Mouse (Mus musculus) liver, postnatal 0 days (tissue): ENCODE results near the gene Wbp11.

Experiments
- CTCF ChIP-seq: sonication (generic); IDR thresholded peaks from 2 replicates; pipeline ENCODE4 v1.5.1; 2016; ENCODE audit warnings: antibody characterized with exemption, low read depth
- EP300 ChIP-seq: IDR thresholded peaks from 2 replicates; pipeline ENCODE4 v1.6.1; 2016; ENCODE audit warnings: antibody characterized with exemption, low read depth, mild to moderate bottlenecking

- TF ChIP-seq CTCF (no peak), EP300 (no peak)
Observed at GRCm38 (mm10) chr6:136807395-136808013, 20.5 kb downstream of the Wbp11 start.
